Mouse (Mus musculus): Measurements from ENCODE around the gene Haghl.
A peak's percentile ranks its signal among the peaks of the same experiment; 100 is the strongest.
"Not testable (repeated sequence)": the region's sequence is repeated elsewhere in the genome, so short reads cannot be mapped to it uniquely, and the experiment has no call there.

The Haghl gene

DNA sequence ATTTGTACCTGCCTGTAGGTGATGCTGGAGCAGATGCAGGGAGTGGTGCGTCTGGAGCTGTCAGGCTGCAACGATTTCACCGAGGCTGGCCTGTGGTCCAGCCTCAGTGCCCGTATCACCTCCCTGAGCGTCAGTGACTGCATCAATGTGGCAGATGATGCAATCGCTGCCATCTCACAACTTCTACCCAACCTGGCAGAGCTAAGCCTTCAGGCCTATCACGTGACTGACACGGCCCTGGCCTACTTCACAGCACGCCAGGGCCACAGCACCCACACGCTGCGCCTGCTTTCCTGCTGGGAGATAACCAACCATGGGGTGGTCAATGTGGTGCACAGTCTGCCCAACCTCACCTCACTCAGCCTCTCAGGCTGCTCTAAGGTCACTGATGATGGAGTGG is 32.2 kb upstream of the Haghl start:
- DNase-seq: no peak

DNA sequence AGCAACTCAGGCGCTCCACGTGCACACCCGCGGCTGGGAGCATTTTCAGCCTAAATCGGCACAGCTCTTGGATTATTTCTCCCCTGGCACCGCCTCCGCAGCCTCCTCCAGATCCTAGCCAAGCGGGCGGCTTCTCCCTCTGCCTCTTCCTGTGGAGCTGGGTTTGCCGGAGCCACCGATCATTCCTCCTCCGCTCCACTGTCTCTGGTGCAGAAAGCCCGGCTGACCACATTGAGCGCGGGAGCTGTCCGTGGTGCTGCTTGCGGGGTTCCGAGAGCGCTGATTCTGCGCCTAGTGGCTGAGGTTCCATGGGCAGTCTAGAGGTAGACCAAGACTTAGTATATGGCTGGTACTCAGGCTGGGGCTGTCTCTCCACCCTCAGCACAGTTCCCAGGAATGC is 28.0 kb upstream of the Haghl start:
- peak; percentile 89 for DNase-seq

DNA sequence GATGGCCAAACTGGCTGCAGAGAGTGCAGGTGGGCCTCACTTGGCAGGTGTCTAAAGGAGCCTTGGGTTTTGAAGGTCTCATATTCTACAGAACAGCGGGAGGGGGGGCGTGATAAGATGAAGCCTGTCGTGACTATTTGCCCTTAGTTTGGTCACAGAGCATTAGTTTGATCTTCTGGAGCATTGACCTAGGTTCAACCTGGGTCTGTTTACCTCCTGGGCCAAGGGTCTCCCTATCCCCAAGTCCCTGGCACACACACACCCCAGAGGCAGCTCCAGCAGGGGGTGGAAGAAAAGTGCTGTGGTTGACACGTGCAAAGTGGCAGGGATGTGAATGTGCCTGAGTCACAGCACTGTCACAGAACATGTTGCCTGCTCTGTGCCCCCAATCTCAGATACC is 25.4 kb upstream of the Haghl start:
- DNase-seq: no peak

DNA sequence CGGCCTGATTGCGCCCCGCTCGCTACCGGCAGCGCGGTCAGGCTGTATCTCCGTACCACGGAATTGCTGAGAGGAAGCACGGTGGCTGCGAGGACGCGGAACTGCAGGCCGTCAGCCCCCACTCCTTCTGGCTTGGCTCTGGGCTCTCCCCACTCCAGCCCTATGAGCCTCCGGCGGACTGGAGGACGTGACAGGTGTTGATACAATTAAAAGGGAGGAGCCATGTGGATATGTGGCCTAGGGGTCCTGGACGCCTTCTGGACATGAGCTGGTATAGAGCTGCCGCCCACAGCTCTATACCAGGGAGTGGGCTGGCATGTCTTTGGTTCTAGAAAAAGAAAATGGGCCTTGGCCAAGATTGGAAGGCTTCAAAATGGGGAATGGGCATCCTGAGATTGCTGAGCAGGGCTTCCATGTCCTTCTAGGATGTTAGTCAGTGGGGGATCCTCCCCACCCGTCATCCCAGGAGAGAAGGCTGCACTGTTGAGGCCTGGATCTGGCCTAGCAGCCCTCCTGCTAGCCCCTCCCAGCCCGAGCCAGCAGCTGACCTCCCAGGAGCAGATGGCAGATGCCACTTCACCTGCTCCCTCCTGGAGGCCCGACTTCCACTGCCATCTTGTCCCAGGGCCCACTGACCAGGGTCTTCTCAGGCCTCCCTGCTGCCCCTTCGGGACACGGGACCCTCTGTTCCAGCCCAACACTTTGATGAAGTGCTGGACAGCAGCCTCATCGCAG is 24.3 kb upstream of the Haghl start:
- DNase-seq: no peak

DNA sequence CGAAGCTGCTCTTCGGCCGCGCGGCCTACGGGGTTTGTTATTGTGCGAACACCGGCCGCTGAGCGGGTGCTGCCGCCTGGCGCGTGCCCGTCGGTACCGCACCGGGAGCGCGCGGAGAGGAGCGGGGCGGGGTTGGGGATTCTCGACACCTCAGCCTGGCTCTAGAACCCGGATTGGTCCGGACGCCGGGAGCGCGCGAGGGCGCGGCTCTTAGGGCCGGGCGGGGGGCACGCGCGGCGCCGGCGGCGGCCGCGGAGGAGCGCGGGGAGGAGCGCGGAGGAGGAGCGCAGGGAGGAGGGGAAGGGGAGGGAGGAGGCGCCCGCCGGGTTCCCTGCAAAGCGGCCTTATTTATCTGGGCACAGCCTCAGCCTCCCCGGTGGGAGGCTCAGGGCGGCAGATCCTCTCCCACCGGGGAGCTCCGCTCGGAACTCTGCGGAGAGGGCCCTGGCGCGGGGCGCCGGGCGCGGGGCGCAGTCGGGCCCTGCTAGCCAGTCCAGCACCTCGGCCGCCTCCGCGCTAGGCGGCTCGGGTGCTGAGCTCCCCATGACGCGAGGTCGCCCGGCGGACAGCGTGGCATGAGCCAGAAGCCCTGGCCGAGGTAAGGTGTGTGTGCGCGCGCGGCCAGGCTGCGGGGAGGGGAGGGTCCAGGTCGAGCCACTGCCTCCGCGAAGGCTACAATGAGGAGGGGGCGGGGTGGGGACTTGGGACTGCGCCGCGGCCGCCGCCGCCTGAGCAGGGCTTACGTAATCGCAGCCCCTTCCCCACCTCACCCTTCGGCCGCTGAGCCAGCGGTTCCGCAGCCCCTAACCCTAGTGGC is 23.5 kb upstream of the Haghl start, which contains the start of gene Fbxl16:
Gene Fbxl16, plus strand, starts transcription at position 297 of the 817 bp plus-strand sequence.
- DNase-seq: peak; percentile 92

DNA sequence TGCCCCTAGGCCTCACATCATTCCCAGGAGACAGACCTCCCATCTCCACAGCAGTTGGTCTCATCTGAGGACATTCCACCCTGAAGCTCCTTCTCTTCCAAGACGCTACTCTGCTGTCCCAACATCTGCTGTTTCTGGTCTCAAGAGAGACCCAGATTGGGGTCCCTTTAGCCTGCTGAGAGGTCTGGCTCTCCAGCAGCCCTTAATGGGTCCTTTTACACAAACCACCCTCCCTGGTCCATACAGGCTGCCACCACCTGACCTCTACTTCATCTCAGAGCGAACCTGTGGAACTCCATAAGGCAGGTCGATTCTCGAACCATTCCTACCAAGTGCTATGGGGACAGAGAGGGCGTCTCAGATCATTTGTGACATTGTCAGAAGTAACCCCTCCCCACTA is 22.6 kb upstream of the Haghl start:
- no peak for DNase-seq

DNA sequence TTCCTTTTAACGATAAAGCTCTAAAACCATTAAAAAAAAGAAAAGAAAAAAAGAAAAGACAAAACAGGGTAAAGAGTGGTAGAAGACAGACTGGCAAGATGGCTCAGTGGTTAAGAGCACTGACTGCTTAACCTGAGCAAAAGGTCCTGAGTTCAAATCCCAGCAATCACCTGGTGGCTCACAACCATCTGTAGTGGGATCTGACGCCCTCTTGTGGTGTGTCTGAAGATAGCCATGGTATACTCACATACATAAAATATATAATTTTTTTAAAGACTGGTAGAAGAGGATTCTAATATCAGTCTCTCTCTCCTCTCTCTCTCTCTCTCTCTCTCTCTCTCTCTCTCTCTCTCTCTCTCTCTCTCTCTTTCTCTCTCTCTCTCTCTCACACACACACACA is 22.0 kb upstream of the Haghl start:
- DNase-seq: not testable (repeated sequence)

DNA sequence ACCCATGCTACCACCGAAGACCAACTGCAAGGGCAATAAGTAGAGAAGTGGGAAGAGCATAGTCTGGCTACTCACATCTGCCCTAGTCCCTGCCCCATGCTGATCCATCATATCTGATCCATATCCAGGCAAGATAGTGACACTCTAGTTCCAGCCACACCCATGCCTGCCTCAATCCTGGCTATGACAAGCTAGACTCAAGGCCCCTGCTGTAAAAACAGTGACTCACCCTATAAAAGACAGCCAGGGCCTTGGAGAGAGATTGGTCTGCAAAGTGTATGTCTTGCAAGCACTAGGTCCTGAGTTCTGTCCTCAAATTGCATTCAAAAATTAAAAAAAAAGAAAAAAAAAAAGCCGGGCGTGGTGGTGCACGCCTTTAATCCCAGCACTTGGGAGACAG is 21.0 kb upstream of the Haghl start:
- no peak for DNase-seq

DNA sequence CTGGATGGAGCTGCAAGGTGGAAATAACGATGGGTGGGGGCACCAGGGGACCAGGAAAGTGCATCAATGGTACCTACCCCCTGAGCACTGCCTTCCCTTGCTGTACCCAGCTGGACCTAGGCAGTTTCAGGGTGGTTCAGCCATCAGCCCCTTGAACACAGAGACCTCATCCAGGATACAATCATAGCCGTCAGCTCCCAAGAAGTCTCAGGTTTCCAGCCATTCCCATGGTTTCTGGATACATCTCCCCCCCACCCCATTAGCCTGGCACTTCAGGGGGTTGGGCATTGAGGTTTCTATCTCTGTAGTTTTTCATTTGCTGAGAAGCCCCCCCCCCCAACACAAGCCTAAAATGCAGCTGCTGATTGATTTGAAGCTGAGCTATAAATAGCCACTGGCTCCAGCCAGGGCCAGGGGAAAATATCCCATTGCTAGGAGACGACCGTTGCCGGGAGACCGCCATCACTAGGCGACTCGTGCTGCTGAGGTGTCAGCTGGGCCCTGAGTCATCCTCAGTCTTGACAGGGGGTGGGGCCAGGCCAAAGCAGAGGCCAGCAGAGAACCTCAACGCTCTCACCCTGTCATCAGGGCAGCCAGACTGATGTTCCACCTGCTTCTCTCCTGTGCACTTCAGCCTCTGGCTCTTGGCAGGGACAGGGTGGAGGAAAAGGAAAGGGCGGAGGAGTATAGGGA is 17.5 kb upstream of the Haghl start:
- DNase-seq: peak; percentile 94

DNA sequence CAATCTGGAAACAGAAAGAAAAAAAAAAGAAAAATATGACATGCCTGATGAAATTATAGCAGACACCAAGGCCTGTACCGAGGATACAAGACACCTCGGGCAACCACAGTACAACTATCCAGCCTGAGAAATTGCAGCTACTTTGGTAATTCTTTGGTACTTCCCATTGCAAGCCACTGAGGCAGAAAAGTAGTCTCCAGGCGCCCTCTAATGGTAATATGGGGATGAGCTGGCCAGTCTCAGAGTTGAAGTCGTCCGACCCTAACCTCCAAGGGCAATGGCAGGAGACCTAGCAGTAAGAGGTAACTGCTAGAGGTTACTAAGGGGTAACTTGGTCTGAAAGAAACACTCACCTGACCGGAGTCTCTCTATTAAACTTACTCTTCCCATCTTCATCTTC is 15.6 kb upstream of the Haghl start:
- peak; percentile 64 for DNase-seq

DNA sequence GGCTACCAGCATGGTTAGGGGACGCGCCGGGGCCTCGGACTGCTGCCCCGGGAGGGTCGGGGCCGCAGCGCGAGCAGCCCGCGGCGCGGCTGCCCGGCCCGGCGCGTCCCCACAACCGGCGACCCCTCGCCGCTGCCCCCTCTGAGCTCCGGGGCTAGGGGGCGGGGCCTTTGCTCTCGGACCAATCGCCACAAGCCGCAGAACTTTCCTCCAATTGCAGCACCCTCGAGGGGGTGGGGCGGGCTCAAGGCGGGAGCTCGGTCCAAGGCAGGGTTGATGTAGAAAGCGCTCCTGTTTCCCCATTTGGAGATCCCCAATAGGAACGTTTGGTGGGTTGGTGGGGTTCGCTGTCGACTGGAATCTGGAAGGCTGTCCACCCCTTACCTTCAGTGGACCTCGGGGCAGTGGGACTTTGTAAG is 11.5 kb upstream of the Haghl start, which contains the start of gene Metrn:
Gene Metrn, minus strand, starts transcription at position 186 of the 419 bp plus-strand sequence.
- peak; percentile 83 for DNase-seq

DNA sequence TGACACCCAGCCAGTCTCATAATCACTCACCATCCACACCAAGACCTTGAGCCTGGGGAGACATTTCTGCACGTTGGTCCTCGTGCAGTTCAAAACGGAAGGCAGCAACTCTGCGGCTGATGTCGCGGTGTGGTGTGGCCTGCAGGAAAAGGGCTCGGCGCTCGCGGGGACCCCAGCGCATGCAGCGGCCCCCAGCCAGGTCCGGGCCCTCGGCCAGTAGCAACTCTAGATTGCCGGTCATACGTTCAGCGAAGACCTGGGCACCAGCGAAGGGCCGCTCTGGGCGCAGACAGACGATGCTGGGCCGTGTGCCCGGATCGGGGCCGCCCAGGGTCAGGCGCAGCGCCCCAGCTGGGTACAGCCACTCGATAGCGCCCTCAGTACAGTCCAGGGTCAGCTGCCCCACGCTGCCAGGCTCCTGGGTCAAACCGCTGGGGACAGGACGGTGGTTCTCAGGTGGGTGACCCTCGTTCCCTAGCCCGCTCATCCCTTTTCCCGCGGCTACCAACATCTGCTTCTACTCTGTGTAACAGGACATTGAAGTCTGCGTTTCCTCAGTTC is 10.8 kb upstream of the Haghl start:
- no peak for DNase-seq

DNA sequence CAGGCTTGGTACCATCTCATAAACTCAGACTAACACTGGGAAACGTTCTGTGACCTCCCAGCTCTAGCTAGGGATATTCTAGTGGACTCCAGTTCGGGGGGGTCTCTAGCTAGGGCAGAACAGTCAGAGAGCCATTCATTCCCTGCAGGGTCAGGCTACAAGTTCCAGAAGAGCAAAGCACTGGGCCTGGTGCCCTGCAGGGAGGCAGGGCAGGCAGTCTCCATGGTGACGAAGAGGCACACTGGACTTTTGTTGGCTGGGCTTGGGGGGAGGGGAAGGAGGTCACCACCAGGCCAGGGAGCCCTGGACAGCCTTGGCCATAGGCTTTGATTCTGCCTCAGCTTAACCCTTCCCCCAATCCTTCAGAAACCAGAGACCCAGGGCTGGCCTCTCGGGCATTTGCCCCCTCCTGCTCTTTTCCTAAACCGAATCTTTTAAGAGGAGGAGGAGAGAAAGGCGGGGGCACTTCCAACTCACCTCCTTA is 10.2 kb upstream of the Haghl start, which contains the start of gene AC134908.4:
Gene AC134908.4, minus strand, starts transcription at position 51 of the 484 bp plus-strand sequence.
- peak; percentile 91 for DNase-seq

DNA sequence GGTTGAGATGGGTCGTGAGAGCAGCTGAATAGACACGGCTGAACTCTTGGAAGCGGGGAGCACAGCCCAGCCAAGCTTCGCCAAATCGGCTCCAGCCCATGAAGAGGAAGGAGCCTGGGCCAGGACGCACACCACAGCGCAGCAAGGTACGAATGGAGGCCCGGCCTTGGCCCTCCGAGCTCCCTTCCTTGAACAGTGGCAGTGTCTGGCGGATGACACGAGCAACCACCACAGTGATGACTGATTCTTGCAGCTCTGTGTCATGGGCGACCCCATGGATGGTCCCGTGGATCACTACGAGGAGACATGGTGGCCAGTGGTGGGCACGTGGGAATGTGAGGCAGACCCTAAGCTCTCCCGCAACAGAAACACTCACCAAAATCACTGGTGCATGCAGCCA is 9.5 kb upstream of the Haghl start:
- no peak for DNase-seq

DNA sequence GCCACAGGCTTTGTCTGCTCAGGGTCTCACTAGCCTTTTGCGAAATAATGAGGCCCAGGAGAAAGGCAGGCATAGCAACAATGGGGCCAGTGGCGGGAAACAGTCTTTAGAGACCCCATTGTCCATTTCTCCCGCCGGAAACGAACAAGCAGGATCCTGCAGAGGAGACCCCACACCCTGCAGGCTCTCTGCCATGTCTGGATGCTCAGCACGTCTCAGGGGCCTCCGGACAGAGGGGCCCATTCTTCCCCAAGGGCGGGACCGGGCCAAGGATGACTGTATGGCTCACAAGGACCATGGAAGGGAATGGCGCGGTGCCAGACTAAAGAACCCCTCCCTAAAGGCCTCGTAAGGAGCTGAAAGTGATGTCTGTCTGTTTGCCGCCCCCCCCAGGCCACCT is 8.7 kb upstream of the Haghl start:
- no peak for DNase-seq

DNA sequence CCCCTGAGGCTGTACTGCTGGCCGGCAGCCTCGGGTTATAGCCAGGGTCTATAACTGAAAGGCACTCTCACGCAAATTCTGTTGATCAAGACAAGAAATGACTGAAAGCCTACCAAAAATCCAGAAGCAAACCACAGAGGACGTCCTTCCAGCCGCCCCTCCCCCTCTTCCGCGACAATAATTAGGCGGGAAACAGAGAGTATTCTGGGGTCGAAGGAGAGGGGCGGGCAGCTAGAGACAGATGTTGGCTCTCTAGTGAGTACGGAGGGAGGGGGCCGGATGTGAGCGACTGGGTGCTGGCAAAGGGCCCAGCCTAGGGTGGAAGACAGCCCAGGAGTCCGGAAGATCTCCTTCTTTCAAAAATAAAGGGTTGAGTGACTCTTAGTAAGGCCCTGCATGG is 7.1 kb upstream of the Haghl start, which contains the start of gene Fam173a:
Gene Fam173a, minus strand, starts transcription at position 287 of the 400 bp plus-strand sequence.
- DNase-seq: peak; percentile 84

DNA sequence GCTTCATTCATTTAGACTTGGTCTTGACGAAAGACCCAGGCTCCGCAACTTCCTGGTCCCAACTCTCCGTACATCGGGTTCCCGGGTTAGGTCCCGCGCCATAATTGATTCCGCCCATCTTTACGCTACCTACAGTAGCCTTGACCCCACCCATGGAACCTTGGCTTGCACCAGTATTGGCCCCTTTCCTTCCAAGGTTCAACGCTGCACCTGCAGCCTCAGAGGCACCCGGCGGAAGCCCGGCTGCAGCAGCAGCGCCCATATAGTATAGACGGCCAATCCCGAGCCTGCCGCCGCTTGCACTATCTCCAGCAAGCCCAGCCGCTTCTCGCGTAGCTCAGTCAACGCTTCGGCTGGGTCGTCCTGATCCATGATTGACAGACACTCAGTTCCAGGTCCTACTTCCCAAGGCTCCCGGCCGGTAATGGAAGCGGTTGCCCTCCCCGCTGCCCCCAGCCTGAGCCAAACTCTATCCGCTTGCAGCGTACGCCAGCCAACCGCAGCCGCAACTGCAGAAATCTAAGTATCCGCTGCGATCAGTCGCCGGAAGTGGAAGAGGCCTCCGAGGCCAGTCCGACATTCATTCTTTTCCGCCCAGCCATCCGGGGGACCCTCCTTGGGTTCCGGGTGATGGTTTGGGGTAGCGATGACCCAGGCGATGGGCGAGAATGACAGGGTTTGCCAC is 6.5 kb upstream of the Haghl start:
- peak; percentile 79 for DNase-seq

DNA sequence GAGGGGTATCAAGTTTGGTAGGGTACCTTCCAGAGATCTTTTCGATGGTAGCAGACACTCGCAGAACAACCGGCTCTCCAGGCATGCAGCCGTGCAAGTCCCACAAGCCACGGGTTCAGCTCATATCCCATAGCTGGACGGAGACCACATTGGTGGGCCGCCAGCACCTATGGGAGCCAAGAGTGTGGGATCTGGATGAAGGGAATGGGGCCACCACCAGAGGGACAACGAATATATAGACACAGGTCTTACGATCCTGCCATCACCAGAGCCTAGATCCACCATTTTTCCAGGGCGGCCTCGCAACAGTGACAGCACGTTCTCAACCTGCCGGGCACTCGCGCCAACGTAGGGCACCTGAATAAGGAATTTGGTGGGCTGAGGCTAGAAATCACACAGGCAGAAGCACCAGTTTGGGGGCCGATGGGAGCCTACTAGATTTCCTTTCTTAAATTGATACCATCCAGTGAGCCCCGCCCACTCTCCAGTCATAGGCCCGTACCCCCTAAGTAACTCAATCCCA is 5.9 kb upstream of the Haghl start:
- peak; percentile 48 for DNase-seq

DNA sequence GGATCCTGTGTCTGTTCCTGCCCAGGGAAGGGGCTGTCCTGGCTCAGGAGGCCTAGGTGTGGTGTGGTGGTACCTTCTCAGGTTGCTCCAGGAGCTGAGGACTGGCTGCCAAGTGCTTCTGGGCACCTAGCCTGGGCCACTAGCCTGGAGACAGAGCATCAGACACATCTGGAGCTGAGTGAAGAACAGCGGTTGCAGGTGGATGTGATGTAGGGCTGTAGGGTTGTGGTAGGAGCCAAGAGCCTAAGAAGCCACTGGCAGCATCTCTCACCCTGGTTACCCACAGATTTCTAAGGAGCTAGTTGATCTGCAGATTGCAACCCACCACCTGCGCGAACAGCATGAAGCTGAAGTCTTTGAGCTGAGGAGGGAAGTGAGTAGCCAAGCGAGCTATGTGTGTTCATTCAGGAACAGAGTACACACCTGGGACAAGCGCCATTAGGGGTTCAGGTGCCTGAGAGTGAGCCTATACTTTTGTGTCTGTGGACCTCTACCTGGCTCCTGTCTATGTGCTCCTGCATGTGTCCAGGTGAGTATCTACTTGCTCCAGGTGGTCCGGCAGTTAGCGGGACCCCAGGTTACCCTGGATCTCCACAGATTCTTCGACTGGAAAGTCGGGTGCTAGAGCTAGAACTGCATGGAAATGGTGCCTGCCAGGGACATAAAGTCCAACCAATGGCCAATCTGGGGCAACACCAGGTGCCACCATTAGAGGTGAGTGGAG is 1.5 kb upstream of the Haghl start:
- no peak for DNase-seq

DNA sequence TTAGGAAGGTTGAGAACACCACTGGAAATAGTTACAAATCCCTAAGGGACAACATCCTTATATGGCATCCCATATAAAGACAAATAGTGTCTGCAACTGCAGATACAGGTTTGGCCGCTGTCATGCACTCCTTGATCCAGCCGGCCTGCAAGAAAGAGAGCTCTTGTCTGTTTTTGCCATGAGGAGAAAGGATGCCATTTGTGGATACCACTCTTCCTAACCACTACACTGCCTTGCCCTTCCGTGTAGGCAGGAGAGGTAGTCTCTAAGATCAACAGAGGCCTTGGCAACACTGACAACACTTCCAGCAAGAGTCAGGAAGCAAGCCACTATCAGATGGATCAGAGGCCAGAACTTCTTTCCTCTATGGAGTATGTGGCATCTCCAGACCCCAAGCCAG is 807 bp upstream of the Haghl start, which contains the start of gene Ccdc78:
Gene Ccdc78, plus strand, starts transcription at position 301 of the 400 bp plus-strand sequence.
- DNase-seq: no peak
